Mouse (Mus musculus) embryonic fibroblast, embryonic 13.5 days (primary cell): Measurements from ENCODE around the gene Slc8a2. TPM values are rescaled to one million over a fixed set of nuclear protein-coding genes. Genes with fewer than 3 reads are reported as not detected.

Source experiments
- H3K27ac ChIP-seq: 2 replicates; pipeline ENCODE4 v1.5.1; 2012; ENCODE audit warnings: low read length, control low read depth, inconsistent platforms; ENCODE audit not compliant: insufficient read depth
- H3K4me1 ChIP-seq: 2 replicates; pipeline ENCODE4 v1.6.1; 2011; ENCODE audit warnings: low read length; ENCODE audit not compliant: control insufficient read depth, insufficient read depth
- H3K4me3 ChIP-seq: 2 replicates; pipeline ENCODE4 v1.5.1; 2011; ENCODE audit warnings: mild to moderate bottlenecking, control low read depth, low read length; ENCODE audit not compliant: insufficient read depth
- CTCF ChIP-seq: IDR thresholded peaks from 2 replicates; pipeline ENCODE4 v1.5.1; 2011; ENCODE audit warnings: mild to moderate bottlenecking, control low read depth, low read length, moderate library complexity, borderline replicate concordance; ENCODE audit not compliant: insufficient read depth
- POLR2A ChIP-seq: IDR thresholded peaks from 2 replicates; pipeline ENCODE4 v1.6.1; 2011; ENCODE audit warnings: low read depth, mild to moderate bottlenecking, control low read depth, low read length, moderate library complexity
- polyA plus RNA-seq: library from polyadenylated mRNA; stranded (reverse); fragments of >200 nt; gene quantifications from 2 replicates; pipeline ENCODE4 v1.2.4, GENCODE M21; 2011; ENCODE audit warnings: low read depth; ENCODE audit not compliant: missing spikeins, insufficient read length

The Slc8a2 gene
- polyA plus RNA-seq, 1 experiment = 0.35 TPM

- Histone ChIP-seq H3K27ac (no peak overlapping the region), H3K4me3 (no peak overlapping the region), H3K4me1 (0 out of 2 replicates have a peak, but pooled peaks cover 5% of the 10 kb centered on the region)
- TF ChIP-seq CTCF (no peak), POLR2A (no peak)
Measured at GRCm38 (mm10) chr7:16178114-16178513, 48.5 kb downstream of the Slc8a2 start.

DNA sequence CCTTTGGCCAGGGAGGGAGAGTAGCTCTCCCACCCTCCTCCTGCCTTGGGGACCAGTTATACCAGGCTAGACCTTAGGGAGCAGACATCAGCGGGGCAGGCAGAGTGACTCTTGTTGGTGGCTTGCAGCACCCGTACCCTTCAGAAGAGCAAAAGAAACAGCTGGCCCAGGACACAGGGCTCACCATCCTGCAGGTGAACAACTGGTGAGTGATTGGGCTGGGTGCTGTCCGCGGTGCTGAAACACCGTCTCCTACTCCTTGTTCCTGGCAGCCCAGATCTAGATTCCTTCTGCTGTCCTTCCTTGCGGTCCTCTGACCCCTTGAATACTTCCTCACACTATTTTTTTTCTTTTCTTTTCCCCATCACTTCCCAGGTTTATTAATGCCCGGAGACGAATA, 54.0 kb downstream of the Slc8a2 start:
- TF ChIP-seq POLR2A (no peak), CTCF (no peak)
- H3K4me3 ChIP-seq = no peak overlapping the region
- H3K27ac ChIP-seq = no peak overlapping the region
- H3K4me1 ChIP-seq = no peaks in the 10 kb centered on the region

DNA sequence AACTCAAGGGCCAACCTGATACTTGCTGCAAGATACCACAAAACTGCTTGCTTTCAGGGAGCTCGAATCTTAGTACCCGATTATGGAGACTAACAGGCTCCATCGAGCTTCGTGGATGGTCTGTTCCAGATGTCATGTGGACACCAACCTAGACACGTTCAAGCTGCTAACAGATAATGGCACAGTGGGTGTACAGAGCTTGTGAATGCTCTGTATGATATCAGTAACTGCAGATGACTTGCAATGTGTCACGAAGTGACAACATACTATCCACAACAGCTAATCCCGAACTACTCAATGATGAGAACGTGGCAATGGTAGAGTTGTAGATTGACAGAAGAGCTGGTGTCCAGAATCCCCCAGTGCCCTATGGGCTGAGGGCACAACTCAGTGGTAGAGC, 57.9 kb downstream of the Slc8a2 start:
- Histone ChIP-seq H3K4me1 (no peaks in the 10 kb centered on the region), H3K27ac (no peak overlapping the region), H3K4me3 (no peak overlapping the region)
- TF ChIP-seq CTCF = no peak
- TF ChIP-seq POLR2A = no peak

- Histone ChIP-seq H3K4me1 (no peaks in the 10 kb centered on the region), H3K4me3 (no peak overlapping the region), H3K27ac (no peak overlapping the region)
- TF ChIP-seq CTCF = peak; percentile 57; the same call in 1 of the 2 replicates
- TF ChIP-seq POLR2A = no peak
Measured at GRCm38 (mm10) chr7:16192315-16192714, 62.7 kb downstream of the Slc8a2 start.

- TF ChIP-seq CTCF = no peak
- no peak for TF ChIP-seq POLR2A
- H3K27ac ChIP-seq = no peak overlapping the region
- no peaks in the 10 kb centered on the region for H3K4me1 ChIP-seq
- no peak overlapping the region for H3K4me3 ChIP-seq
Measured at GRCm38 (mm10) chr7:16193702-16194101, 64.1 kb downstream of the Slc8a2 start.

- Histone ChIP-seq H3K4me3 (no peak overlapping the region), H3K27ac (no peak overlapping the region), H3K4me1 (no peaks in the 10 kb centered on the region)
- no peak for TF ChIP-seq CTCF
Measured at GRCm38 (mm10) chr7:16196616-16197015, 67.0 kb downstream of the Slc8a2 start.

GRCm38 (mm10) chr7:16197166-16197565, 67.5 kb downstream of the Slc8a2 start:
- H3K27ac ChIP-seq = no peak overlapping the region
- H3K4me1 ChIP-seq = no peaks in the 10 kb centered on the region
- no peak for TF ChIP-seq CTCF
- no peak for TF ChIP-seq POLR2A
- no peak overlapping the region for H3K4me3 ChIP-seq

GRCm38 (mm10) chr7:16198540-16198939, 68.9 kb downstream of the Slc8a2 start:
- Histone ChIP-seq H3K27ac (no peak overlapping the region), H3K4me3 (no peak overlapping the region), H3K4me1 (no peaks in the 10 kb centered on the region)
- no peak for TF ChIP-seq POLR2A
- no peak for TF ChIP-seq CTCF

- Histone ChIP-seq H3K27ac (no peak overlapping the region), H3K4me1 (no peaks in the 10 kb centered on the region), H3K4me3 (no peak overlapping the region)
- TF ChIP-seq CTCF (no peak), POLR2A (no peak)
Measured at GRCm38 (mm10) chr7:16201136-16201535, 71.5 kb downstream of the Slc8a2 start.

DNA sequence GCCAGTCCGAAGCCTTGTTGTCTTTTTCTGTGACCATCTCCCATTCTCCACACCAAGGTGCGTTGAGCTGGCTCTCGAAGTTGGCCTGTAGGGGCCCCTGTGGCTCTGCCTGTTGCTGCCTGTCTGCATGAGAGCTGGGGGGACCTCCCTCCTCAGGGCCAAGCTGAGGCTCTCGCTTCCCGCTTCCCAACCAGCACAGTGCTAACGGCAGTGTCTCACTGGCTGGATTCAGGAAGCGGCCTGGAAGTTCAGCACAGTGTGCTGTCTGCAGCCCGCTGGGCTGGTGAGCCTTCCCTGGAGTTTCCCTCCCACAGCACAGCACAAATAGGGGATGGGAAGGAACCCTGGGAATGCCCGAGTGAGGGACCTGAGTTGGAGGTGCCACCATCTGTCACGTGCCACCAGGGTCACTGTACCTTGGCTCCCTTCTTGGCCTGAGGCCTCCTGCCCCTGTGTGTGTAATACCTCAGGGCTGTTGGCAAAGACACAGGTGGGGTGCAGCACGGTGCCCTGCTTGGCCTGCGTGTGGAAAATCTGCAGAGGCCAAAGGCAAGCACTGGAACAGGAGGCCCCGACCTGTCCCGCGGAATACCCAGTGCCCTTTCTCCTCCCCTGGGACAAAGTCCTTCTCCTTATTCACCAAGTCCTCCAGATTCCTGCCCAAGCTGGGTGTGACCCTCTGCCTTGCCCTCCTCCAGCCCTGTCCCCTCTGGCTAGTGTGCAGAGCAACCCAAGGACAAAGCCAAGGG, 73.3 kb downstream of the Slc8a2 start:
- Histone ChIP-seq H3K4me1 (peaks cover 6% of the 10 kb centered on the region; the same call in 1 of the 2 replicates), H3K4me3 (no peak overlapping the region), H3K27ac (no peak overlapping the region)
- TF ChIP-seq POLR2A (no peak), CTCF (no peak)

GRCm38 (mm10) chr7:16203505-16203903, 73.9 kb downstream of the Slc8a2 start:
- H3K4me1 ChIP-seq = peaks cover 11% of the 10 kb centered on the region
- no peak for TF ChIP-seq POLR2A
- no peak for TF ChIP-seq CTCF
- H3K4me3 ChIP-seq = no peak overlapping the region
- no peak overlapping the region for H3K27ac ChIP-seq
